Mouse (Mus musculus) adrenal gland, adult 8-10 months (tissue): ENCODE results near the gene Ano9. TPM values are rescaled to one million over a fixed set of nuclear protein-coding genes. Genes with fewer than 3 reads are reported as not detected.
A peak's percentile ranks its signal among the peaks of the same experiment; 100 is the strongest.

Experiments
- DNase-seq: peaks from one replicate; pipeline ENCODE4 v3.0.0; 2022
- total RNA-seq, 4 experiments: library from RNA; stranded (reverse); gene quantifications; 2 replicates each; pipeline ENCODE4 v1.2.4; 2022

Gene Ano9
- under 1 TPM in 1 of 4 experiments, not detected in 3; 0.21 TPM for total RNA-seq

- DNase-seq, result no peak
Observed at GRCm38 (mm10) chr7:141117636-141118035, at the start of gene Ano9. Ano9 (minus strand) TSS chr7:141117806.

- DNase-seq, result peak; percentile 68
Observed at GRCm38 (mm10) chr7:141164850-141165249, 47.2 kb upstream of the Ano9 start.

- no peak for DNase-seq
Observed at GRCm38 (mm10) chr7:141164397-141164796, 46.8 kb upstream of the Ano9 start.

GRCm38 (mm10) chr7:141155362-141155761 lies 37.8 kb upstream of the Ano9 start:
- no peak for DNase-seq

DNA sequence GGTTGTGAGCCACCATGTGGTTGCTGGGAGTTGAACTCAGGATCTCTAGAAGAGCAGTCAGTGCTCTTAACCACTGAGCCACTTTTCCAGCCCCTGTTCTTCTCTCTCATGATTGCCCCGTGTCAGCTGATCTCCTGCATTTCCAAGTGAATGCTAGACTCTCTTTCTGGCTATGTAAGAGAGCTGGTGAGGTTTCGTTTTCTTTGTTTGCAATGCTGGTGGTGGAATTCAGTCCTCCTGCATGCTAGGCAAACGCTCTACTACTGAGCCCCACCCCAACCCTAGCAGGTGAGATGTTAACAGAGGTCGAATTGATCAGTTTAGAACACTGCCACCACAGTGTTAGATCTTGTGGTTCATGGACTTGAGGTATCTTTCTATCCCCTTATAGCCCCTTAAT lies 31.0 kb upstream of the Ano9 start:
- no peak for DNase-seq

DNA sequence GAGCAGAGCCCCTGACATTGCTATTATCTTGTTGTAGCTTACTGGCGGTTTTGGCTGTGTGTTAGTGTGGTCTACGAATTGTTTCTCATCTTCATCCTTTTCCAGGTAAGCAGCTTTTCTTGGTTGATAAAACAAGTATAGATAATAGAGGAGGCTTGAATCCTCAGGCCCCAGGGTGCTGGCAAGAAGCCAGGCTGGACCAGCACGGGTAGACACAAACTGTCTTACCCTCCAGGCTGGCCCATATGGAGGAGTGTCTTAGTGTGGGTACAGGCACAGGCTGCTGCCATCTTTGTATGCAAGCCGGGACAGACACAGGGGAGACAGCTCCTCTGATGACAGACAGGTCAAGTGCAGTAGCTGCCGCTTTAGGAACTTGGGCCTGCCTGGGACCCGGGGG lies 29.4 kb upstream of the Ano9 start:
- DNase-seq, result no peak

DNA sequence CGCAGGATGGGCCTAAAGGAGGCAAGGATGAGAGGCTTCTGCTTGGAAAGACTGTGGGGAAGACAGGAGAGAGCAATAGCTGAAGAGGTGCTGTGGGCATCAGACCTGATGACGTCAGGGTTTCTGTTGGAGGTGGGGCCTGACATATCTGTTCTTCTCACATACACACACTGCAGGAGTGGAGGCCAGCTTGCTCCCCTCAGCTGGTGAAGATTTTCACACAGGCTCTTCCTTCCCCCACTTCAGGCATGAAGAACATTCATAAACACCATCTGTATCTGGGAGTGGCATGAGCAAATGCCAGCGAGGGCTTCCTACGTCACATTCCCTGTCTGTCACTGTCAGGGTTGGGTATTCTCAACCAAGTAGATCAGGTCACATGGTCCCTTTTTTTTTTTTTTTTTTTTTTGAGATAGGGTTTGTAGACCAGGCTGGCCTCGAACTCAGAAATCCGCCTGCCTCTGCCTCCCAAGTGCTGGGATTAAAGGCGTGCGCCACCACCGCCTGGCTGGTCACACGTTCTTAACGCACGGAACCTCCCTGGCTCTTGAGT lies 28.5 kb upstream of the Ano9 start:
- DNase-seq, result no peak

DNA sequence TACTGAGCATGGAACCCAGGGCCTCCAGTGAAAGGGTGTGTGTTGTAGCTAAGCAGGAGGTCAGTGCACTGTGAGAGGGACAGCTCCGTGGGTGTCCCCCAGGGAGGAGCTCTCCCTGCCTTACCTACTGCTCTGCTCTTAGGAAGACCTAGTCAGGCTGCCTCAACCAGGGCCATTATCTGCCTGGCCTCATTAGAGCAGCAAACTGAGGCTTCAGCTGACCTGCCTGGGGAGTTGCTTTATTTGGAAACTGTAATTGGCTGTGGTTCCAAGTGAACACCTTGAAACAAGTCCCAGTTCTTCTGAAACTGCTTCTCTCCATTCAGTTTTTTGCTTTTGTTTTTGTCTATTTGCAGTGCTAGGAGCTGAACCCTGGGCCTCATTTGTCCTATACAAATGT lies 27.8 kb upstream of the Ano9 start:
- no peak for DNase-seq

GRCm38 (mm10) chr7:141144650-141145049 lies 27.0 kb upstream of the Ano9 start:
- no peak for DNase-seq

GRCm38 (mm10) chr7:141143861-141144260 lies 26.3 kb upstream of the Ano9 start:
- DNase-seq, result peak; percentile 51

DNA sequence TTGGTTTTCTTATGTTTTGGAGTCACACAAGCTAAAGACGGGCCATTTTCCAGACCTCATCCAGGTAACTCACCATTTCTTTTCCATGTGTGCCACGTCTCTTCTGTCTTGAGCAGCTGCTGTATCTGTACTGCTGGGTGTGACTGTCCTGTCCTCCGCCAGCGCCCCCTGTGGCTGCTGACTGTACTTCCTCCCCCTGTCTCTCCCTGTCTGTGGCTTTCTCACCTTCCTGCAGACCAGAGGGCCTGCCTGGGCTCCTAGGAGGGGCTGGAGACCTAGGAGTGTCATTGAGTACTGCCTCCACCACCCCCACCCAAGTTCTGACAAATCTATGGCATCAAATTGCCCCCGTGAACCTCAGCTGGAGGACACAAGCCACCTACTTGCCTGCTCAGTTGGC lies 25.5 kb upstream of the Ano9 start:
- DNase-seq, result no peak

- no peak for DNase-seq
Observed at GRCm38 (mm10) chr7:141141326-141141725, 23.7 kb upstream of the Ano9 start.

GRCm38 (mm10) chr7:141131904-141132755 lies 14.5 kb upstream of the Ano9 start:
- no peak for DNase-seq

DNA sequence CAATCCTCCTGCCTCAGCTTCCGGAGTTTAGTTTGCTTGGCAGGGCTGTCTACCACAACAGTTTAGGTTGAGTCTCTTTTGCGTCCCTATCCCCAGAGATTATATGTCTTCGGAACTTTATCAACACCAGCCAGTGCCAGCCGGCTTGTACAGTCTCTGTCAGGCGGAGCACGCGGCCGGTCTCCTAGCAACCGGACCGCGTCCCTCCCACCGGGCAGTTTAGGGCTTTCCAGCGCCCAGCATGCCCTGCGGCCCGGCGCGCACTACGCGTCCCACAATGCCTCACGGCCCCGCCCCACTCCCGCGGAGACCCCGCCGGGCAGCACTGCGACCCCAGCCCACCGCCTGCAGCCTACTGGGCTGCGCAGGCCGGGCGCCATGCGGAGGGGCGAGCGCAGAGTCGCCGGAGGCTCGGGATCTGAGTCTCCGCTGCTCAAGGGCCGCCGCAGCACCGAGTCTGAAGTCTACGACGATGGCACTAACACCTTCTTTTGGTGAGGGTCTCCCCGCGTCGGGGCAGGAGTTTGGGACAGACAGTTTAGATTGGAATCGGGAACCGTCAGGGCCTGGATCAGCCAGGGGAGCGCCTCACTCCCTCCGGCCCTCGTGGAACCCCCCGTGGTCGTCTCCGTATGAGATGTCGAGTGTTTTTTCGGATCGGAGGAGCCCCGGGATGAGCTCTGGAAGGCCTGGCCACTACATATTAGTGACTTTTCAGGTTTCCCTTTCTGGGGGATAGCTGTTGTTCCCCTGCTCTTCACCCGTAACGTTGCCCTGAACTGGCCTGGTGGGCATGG lies 13.6 kb upstream of the Ano9 start:
- peak; percentile 86 for DNase-seq

- no peak for DNase-seq
Observed at GRCm38 (mm10) chr7:141123517-141123856, 5.9 kb upstream of the Ano9 start.

DNA sequence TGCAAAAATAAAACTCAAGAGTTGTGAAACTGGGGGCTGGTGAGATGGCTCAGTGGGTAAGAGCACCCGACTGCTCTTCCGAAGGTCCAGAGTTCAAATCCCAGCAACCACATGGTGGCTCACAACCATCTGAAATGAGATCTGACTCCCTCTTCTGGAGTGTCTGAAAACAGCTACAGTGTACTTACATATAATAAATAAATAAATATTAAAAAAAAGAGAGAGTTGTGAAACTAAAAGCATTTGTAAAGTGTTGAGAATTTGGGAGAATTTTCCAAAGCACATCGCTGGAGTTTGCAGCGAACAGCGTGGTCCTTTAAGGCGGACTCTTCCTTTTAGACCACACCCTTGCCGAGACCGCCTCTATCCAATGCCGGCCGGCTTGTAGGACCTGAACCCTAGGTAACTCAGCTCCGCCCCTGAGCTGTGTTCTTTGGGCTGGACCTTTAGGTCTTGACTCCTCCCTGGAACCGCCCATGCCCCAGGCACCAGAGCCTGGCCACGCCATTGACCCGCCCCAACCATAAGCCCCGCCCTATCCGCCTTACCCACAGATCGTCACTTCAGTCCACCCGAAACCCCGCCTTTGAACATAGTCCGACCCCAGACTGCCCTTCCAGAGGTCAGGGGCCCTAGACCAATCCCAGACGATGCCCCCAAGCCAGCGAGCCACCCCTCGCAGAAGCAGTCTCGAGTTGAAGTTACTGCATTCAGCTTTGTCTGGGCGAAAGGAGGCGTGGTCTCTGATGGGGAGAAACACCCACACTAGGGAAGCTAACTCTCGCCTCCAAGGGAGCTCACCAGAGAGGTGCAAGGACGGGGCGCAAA lies 5.3 kb upstream of the Ano9 start:
- DNase-seq, result peak; percentile 96

DNA sequence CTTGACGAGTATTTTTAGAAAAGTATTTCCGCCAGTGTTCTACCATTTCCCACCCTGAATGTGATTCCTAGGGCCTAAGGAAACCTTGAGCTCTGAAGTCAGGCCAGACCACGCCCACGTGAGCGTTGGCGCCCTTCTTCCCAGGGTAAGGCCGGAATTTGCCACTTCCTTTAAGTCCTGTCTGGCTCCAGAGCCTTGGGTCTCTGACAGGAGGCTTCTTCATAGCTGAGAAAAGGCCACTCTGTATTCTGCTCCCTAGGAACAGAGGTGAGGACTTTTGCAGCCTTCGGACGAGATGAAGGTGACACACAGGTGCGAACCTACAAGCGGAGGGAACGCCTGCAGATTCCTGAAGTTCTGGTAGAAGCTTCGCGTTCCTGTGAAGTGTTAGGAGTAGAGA lies 4.6 kb upstream of the Ano9 start, which contains the start of gene Ptdss2:
Gene Ptdss2, plus strand, starts transcription at position 138 of the 400 bp plus-strand sequence.
- DNase-seq, result peak; percentile 38

DNA sequence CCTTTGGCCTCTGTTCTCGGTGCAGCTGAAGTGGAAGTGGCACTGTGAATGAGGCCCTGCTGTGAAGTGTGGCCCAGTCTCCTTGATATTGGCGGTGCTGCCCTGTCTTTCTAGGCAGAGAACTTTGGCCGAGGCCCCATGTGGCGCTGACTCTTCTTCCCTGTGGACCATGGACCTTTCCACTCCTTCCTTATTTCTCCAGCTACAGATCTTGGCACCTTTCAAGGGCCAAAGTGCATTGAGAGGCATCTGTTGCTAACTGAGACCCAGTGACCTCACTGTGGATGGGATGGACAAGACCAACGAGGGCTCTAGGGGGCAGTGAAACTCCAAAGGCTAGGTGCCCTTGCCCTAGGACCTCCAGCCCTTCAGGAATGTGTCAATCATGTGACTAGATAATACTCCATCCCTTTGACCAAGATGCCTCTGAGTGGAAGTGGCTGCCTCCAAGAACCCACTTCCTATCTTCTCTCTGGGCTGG lies 3.5 kb upstream of the Ano9 start:
- no peak for DNase-seq

DNA sequence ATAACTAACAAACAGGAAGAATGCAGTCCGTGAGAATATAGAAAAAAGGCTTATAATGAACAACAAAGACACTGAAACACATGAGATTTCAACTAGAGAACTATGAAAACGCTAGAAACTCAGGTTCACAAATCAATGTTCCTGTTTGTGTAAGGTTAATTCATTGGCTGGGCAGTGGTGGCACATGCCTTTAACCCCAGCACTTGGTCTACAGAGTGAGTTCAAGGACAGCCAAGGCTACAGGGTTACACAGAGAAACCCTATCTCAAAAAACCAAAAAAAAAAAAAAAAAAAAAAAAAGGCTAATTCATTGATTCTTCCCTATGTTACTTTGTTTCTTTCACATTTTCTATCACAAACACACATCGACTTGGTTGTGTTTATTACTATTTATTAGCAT lies 3.0 kb upstream of the Ano9 start:
- no peak for DNase-seq

GRCm38 (mm10) chr7:141119487-141119886 lies 1.9 kb upstream of the Ano9 start:
- no peak for DNase-seq

GRCm38 (mm10) chr7:141115874-141116273 lies 1.7 kb downstream of the Ano9 start:
- DNase-seq, result no peak

DNA sequence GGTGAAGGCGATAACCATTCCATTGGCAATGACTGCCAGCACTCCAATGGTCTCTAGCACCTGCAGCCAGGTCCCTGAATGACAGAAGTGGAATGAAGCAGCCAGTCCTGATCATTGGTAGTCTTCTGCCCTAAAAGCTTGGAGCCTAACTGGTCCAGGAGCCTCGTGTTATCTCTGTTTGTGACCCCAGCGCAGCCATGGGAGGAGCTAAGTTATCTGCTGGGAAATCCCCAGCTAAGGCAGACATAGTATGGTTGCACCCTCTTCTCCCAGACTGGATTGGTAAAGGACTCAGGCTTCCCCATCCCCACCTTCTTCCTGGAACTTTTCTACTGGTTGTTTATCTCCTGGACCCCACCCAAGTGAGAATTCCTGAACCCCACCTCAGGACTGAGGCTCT lies 14.4 kb downstream of the Ano9 start:
- no peak for DNase-seq
